Mouse (Mus musculus): Measurements from ENCODE around the gene Gm10229.
"Not testable (repeated sequence)": the region's sequence is repeated elsewhere in the genome, so short reads cannot be mapped to it uniquely, and the experiment has no call there.

Gene Gm10229

DNA sequence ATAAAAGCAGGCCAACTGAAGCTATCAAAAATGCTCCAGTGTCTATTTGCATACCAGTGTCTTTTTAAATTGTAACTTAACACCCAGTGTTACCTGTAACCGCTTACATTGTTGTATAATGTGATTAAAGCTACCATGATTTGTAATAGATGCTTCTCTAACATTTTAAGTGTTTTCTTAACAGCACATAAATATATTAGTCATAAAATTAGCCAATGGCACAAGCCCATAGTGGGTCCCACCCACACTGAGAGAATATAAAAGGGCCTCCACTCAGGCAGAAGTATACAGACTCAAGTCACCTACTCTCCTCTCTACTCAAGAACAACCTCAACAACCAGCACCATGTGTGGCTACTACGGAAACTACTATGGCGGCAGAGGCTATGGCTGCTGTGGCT is at the start of gene Gm10229:
TSS of gene Gm10229 (plus strand) at position 301 of the 400 bp plus-strand sequence.
- DNase-seq = not testable (repeated sequence)

GRCm38 (mm10) chr16:89010659-89011058 is 4.4 kb upstream of the Gm10229 start, which contains the start of gene Krtap22-2:
Gene Krtap22-2, minus strand, starts transcription at chr16:89010759.
- no peak for DNase-seq

DNA sequence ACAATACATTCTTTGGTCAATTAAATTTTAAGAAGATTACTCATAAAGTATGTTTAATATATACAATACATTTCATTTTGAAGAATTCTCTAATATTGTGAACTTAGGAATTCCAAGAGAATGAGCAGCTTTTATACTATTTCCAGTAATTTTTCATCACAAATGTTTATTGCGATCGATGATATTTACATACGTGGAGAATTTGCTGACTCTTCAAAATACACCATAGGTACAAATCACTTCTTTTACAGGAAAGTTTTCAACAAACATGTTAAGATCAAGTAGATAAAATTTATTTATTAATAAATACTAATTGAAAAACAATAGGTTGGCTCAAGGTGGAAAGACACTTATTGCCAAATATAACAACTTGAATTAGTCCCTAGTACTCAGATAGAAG is 1.1 kb upstream of the Gm10229 start:
- DNase-seq = no peak

- not testable (repeated sequence) for DNase-seq
Observed at GRCm38 (mm10) chr16:89031399-89031798, 16.3 kb downstream of the Gm10229 start, which contains the start of gene Krtap6-1. Gene Krtap6-1, plus strand, starts transcription at chr16:89031699.

DNA sequence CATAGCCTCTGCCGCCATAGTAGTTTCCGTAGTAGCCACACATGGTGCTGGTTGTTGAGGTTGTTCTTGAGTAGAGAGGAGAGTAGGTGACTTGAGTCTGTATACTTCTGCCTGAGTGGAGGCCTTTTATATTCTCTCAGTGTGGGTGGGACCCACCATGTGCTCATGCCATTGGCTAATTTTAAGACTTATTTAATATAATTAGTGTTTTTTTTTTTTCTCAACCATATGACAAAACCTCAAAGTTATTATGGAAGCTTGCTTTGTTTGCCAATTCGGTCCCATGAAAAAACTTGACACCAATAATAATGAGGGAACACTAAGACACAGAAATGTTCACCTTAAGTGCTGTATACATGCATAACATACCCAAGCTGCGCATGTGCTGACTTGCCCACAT is 26.3 kb downstream of the Gm10229 start, which contains the start of gene Gm10228:
TSS of gene Gm10228 (minus strand) at position 101 of the 400 bp plus-strand sequence.
- DNase-seq = not testable (repeated sequence)

DNA sequence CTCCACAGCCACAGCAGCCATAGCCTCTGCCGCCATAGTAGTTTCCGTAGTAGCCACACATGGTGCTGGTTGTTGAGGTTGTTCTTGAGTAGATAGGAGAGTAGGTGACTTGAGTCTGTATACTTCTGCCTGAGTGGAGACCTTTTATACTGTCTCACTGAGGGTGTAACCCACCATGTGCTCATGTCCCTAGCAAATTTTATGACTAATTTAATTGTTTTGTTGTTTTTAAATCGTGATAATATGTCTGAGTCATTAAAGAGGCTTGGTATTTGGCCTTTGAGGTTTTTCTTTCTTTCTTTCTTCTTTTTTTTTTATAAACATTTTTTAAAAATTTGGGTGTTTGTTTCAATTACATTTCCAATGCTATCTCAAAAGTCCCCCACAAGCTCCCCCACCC is 32.7 kb downstream of the Gm10229 start, which contains the start of gene Krtap6-5:
TSS of gene Krtap6-5 (minus strand) at position 101 of the 400 bp plus-strand sequence.
- DNase-seq = no peak

- not testable (repeated sequence) for DNase-seq
Observed at GRCm38 (mm10) chr16:89063902-89064301, 48.8 kb downstream of the Gm10229 start, which contains the start of gene 1110025L11Rik. Gene 1110025L11Rik, minus strand, starts transcription at chr16:89064002.
